Mouse (Mus musculus) ovary, postnatal 36 days (tissue): ENCODE measurements at regions not wholly inside any gene's neighbourhood (a gene's known extent, or its start where the extent isn't known, plus 50 kb on each side); places are given as distances from the start of the nearest gene placed in this dataset.

ENCODE experiments used
- DNase-seq: peaks from one replicate; pipeline ENCODE4 v3.0.0; 2022; ENCODE audit warnings: low spot score, mixed read lengths

GRCm38 (mm10) chr4:105560055-105560454 lies 229.6 kb upstream of the Gm12728 start:
- DNase-seq = no peak

GRCm38 (mm10) chr4:105560781-105561180 lies 228.9 kb upstream of the Gm12728 start:
- no peak for DNase-seq

DNA sequence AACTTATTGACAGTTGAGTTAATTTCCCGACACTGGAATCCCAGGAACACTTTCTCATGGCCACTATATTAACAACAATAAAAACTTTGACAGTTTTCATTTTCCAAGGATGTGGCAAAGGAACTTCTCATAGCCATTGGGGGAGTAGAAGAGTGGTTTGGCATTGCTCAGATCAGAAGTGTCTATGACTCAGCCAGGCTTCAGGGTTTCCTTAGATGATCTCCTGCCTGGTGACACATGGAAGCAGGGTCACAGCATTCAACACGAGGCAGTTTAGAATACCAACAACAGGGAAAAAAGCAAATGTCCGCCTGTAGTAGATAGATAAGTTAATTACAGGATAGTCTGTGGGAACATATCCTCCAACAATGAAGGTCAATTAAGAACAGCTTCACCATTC lies 228.1 kb upstream of the Gm12728 start:
- DNase-seq = no peak

GRCm38 (mm10) chr4:105565796-105566195 lies 223.9 kb upstream of the Gm12728 start:
- no peak for DNase-seq

- peak; percentile 16 for DNase-seq
These were observed 222.9 kb upstream of the Gm12728 start for GRCm38 (mm10) chr4:105566513-105567457.

DNA sequence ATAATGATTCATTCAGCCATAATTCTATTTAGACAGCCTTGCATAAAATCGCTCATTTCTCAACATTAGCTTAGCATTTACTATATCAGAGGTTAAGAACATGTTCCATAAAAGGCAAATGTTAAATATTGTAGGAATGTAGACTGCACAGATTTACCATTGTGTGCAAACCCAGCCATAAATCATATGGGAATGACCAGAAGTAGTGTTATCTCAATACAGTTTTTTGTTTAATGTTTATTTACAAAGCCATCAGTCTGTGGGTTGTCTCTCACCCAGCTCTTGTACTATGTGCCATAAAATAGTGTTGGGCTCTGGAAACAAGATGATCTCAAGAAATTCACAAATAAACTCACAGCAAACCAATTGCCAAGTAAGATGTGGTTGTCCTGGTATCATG lies 220.0 kb upstream of the Gm12728 start:
- DNase-seq = no peak

DNA sequence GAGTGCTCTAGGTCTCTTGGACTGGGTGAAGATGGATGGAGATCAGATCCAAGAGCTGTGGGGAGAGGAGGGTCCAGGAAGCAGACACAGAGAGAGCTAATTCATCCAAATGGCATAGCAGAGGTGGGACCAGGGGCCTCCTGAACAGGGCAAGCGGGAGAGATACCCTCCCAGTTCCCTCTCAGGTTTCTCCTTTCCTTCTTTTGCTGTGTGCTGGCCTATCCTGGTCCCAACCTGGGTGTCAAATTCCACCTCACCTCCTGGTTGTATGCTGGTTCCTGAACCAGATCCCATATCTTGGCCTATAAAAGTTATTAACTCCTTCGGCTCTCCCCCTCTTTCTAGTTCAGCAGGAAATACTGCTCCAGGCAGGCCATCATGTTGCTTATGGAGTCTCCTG lies 214.1 kb upstream of the Gm12728 start:
- no peak for DNase-seq

DNA sequence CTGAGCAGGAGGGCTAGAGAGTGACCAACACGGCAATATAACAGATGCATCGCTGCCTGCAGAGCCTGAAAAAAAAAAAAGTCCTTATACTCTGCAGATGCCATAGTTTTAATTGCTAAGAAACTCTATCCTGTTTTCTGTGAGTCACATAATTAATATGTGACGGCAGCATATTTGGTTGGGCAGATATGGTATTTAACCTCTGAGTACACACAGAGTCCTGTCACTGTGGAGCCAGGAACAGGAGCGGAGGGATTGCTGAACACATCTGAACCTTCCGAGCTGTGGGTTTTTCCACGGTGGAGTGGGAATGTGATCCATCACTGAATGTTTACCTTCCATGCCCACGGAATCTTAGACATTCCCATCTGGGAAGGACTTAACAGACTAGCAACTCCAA lies 208.7 kb upstream of the Gm12728 start:
- DNase-seq = no peak

GRCm38 (mm10) chr4:105584329-105584925 lies 205.2 kb upstream of the Gm12728 start:
- no peak for DNase-seq

GRCm38 (mm10) chr4:105603661-105604060 lies 186.0 kb upstream of the Gm12728 start:
- no peak for DNase-seq

GRCm38 (mm10) chr4:105604607-105605006 lies 185.1 kb upstream of the Gm12728 start:
- no peak for DNase-seq

- DNase-seq = no peak
These were observed 182.9 kb upstream of the Gm12728 start for GRCm38 (mm10) chr4:105606731-105607130.

- no peak for DNase-seq
These were observed 178.8 kb upstream of the Gm12728 start for GRCm38 (mm10) chr4:105610917-105611316.

- DNase-seq = no peak
These were observed 175.3 kb upstream of the Gm12728 start for GRCm38 (mm10) chr4:105614390-105614789.

GRCm38 (mm10) chr4:105626371-105627320 lies 163.0 kb upstream of the Gm12728 start:
- DNase-seq = peak; percentile 18

DNA sequence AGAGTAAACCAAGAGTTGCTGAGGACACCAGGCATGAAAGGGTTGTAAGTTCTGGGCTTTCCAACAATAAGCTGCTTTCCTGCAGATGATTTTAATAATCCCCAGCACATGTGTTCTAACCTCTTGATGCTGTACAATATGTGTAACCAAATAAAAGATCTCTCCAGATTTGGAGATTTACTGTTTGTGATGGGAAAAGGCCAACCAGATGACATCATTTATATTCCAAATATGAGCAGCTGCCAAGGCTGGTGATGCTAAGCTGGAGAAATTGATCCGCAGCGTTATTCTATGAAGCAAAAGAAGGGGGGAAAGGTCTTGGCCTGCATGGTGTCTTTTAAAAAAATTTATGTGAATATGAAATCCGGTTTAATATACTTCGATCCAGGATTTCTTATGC lies 160.1 kb upstream of the Gm12728 start:
- DNase-seq = no peak

- no peak for DNase-seq
These were observed 158.9 kb upstream of the Gm12728 start for GRCm38 (mm10) chr4:105630595-105631369.

DNA sequence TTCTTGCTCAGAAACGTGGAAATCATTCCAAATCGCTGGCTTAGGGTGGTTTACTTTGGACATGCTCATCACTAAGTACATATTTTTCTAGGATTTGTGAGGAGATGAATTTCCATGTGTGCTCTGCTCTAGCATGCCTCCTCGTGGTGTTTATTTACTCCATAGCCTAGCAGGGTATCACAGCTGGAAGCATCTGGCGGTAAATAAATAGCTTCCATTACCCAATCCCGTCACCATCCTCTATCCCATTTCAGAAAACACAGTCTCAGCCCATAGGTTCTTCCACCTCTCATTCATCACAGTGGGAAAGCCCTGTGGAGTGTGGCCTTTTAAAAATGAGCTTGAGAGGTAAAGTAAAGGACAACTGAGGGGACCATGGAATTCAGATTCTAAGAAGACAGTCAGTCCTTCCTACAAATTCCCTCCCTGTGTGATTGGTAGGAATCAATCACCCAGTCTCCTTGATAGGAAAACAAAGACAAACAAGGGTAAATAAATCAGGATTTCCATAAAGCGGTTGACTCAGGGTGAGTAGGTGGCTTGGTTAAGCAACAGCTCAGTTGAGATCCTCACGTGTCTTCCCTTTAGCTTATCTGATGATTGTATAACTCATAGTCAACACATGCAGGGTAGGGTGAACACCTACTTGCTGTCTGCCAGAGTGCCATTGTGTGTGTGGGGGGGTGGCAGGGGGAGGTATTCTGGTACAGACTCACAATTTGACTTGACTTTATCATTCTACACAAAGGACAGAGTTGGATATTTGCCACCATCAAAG lies 156.9 kb upstream of the Gm12728 start:
- no peak for DNase-seq

DNA sequence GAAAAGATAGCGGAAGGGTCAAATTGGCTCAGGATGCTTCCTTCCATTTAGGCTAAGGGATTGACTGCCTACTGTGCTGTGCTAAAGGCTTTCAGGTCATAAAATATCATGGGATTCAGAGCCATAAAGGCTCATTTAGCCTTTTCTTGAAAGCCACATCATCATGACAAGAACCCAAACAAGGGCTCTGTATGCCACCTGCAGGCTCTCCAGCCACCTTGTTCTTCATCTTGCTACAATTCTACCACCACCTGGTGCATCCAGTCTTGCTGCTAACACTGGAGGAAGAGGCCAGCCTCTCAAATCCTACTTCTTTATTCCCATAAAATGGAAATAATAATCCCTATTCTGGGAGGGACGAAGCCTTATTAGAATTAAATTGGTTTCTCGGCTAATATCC lies 155.9 kb upstream of the Gm12728 start:
- DNase-seq = no peak

DNA sequence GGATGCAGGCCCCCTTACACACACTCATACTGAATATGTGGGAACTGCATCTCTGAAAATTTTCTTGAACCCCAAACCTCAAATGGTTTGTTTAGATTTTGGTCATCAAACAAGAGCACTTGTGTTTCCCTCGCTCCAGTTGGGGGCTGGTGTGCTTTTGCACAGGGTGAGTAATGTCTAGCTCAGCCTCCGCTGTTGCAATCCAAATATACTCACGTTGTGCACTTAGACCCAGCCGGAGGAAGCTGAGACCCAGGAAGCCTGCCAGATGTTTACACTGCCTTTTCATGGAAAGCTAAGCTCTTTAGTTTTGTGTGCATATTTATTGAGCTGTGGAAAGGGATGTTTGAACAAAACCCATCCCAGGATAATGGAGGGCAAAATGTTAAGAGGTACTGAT lies 148.9 kb upstream of the Gm12728 start:
- no peak for DNase-seq

- DNase-seq = no peak
These were observed 148.1 kb upstream of the Gm12728 start for GRCm38 (mm10) chr4:105641582-105641981.
